ENCODE assay signal across 16 mouse cellular contexts in genomic region chr1:109186497-109186896, GRCm38 (mm10).
"Had no signal": no experiment of that assay in that cellular context is flagged by ENCODE, and none has a peak within 500 bp of the region (broad histone marks: within the 10 kb centered on the region; RNA-seq: fewer than 3 reads in every experiment).

No protein-coding gene starts in this region.

- H3K4me3 ChIP-seq: liver, embryonic 13.5 days; lung, embryonic 15.5 days; midbrain, embryonic 10.5 days; myocyte; neural tube, embryonic 12.5 days had no signal

- H3K4me1 ChIP-seq: liver, embryonic 13.5 days; lung, embryonic 15.5 days; midbrain, embryonic 10.5 days; neural tube, embryonic 12.5 days had no signal

- H3K9me3 ChIP-seq: liver, embryonic 13.5 days; lung, embryonic 15.5 days; midbrain, embryonic 10.5 days; neural tube, embryonic 12.5 days had no signal

- H3K27me3 ChIP-seq: liver, embryonic 13.5 days; lung, embryonic 15.5 days; neural tube, embryonic 12.5 days had no signal

- H3K27ac ChIP-seq: liver, embryonic 13.5 days; lung, embryonic 15.5 days; midbrain, embryonic 10.5 days; neural tube, embryonic 12.5 days had no signal

- DNase-seq: kidney, adult 18-20 months; kidney, postnatal 25 days; layer of hippocampus, postnatal 36 days; liver; liver, embryonic 13.5 days; liver, postnatal 0 days; lung, postnatal 36 days; midbrain, embryonic 14.5 days; right cerebral cortex, postnatal 4 days; spleen, adult 18-20 months; thymus, adult 18-20 months; thymus, postnatal 14 days had no signal

- H3K36me3 ChIP-seq: liver, embryonic 13.5 days; lung, embryonic 15.5 days; midbrain, embryonic 10.5 days; neural tube, embryonic 12.5 days had no signal
